Mouse (Mus musculus) stomach, postnatal 0 days (tissue): ENCODE measurements around the gene Derl3.

Source experiments
- CTCF ChIP-seq: IDR thresholded peaks from 2 replicates; pipeline ENCODE4 v1.5.1; 2016; ENCODE audit warnings: antibody characterized with exemption, low read depth, mild to moderate bottlenecking, moderate library complexity
- EP300 ChIP-seq: optimal IDR thresholded peaks from 2 replicates; pipeline ENCODE3; 2016; ENCODE audit warnings: antibody characterized with exemption

DNA sequence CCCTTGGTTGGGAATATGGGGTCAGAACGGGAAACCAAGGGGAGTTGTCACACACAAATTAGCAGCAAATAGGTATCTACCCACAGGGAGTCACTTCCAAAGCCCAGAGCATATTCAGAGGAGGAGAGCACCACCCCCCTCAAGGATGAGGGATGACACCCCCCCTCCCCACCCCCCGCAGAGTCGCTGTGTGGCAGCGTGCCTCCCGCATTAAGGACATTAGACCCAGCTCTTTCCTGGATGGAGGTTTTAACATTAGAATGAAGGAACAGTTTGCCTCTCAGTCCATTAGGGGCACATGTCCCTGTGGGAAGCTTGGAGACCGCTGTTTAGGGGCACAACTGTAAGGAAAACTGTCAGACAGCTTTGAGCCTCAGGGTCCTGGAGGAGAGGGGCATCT is 42.1 kb upstream of the Derl3 start:
- TF ChIP-seq CTCF (peak; percentile 15; the same call in 1 of the 2 replicates), EP300 (no peak)
